Mouse (Mus musculus): Measurements from ENCODE around the gene Wfdc17.

Gene Wfdc17

DNA sequence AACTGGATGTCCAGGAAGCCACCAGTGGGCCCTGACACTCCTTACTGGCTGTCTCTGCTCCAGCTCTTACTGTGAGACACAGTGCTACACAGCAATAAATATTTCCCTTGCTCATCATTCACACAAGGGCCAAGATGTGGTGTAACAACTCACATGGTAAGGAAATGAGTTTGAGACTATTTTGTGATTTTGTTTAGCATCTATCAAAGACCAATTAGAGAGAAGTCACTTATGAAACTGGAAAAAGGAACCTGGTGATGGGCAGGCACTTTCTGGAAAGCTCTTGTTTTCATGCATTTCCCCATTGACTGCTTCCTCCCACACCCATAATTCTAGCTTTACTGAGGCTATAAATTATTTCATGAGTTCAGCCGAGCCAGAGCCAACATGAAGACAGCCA, at the start of gene Wfdc17:
Gene Wfdc17 (plus strand): TSS at position 287 of the 400 bp plus-strand sequence.
- no peak for DNase-seq (ENCODE audit: extremely low read depth, low read depth, low spot score)

DNA sequence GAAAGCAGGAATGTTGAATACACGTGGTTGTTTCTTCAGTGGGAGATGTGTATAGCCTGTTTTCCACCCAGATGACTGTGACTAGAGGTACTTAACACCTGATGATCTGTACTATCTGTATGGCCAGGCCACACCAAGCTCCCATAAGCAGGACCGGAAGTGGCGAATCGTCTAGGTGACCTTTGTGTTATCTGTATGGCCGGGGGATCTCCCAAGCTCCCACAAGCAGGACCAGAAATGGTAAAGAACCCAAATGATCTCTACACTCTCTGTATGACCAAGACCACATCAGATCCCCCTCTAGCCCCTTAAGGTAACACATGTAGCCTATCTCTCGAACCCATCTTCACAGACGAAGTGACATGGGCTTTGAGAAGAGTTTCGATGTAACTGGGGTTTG, 49.2 kb upstream of the Wfdc17 start:
- no peak for DNase-seq (ENCODE audit: extremely low read depth, low read depth, low spot score)

DNA sequence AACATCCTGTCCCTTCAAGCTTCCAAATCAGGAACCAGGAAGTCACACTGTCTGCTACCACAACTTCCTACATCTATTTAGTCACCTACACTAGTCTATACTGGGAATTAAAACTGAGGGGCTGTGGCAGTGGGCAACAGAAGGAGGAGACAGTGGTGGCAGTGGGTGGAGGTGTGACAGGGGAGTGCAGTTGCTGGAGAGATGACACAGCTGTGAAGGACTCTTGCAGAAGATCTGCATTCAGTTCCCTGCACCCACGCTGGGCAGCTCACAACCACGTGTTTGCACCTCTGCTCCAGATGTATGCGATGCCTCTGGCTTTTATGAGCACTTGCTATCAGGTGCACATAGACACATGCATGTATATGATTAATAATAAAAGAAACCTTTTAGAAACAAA, 46.3 kb upstream of the Wfdc17 start:
- DNase-seq (ENCODE audit: extremely low read depth, low read depth, low spot score), result no peak

DNA sequence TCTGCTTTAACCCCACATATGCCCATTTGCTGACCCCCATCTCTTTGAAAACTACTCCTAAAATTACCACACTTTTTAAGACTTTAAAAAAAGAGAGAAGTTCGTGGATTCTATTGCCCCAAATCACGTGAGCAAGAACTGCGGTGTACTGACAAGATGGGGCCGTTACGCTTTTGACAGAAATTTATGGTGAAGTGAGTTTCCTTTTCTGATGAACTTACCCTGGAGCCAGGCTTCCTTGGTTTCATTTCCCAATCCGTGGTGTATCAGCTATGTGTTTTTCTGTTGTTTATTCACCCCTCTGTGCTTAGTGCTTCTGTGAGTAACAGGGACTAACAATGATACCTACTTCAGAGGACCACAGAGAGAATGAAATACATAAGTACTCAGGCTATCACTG, 45.0 kb upstream of the Wfdc17 start:
- no peak for DNase-seq (ENCODE audit: extremely low read depth, low read depth, low spot score)

DNA sequence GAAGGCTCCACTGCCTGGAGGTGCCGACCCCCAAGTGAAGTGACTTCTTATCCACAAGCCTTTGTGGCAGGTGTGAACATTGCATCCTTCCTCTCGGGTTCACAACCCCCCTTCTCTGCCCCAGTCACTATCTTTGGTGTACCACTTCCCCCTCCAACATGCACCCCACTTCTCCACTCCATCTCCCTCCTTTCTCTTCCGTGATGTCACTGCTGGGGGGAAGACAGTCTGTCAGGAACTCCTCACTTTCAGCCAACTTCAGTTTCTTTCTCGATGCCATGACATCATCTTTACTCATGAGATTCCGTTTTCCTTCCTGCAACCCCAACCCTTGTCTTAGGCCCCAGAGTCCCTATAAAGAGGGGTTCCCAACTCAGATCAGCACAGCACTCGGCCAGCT, 41.6 kb upstream of the Wfdc17 start, which contains the start of gene Ccl4:
Gene Ccl4 (plus strand): TSS at position 381 of the 400 bp plus-strand sequence.
- DNase-seq (ENCODE audit: extremely low read depth, low read depth, low spot score), result no peak

DNA sequence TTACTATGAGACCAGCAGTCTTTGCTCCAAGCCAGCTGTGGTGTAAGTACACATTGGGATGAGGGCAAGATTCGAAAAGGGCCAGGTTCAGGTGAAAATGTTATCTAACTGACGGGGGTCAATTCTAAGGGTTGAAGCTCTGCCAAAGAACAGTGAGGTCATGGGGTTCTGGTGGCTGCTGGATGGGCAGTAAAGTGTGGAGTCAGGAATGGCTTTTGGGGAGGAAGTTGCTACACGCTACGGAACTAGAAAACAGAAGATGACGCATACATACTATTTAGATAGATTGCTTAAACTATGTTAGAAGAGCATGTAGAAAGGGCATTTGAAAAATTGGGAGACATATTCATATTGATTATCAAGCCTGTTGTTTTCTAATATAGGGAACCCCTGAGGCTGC, 40.3 kb upstream of the Wfdc17 start:
- no peak for DNase-seq (ENCODE audit: extremely low read depth, low read depth, low spot score)

DNA sequence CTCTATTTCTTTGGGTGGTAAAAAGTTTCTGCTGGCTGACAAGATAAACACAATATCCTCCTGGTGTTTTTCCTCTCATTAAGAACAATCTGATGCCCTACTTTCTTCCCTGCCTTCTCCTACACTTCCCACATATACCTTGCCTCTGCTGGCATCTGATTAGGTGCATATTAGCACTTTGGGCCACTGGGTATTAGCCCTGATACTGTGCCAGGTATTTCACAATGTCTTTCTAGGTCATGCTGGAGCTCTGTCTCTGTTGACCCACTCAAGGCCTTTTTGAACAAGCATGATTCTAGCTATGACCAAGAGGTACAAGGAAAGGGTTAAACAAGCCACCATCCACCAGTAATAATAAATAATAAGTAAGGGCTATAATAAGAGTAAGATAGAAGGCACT, 32.0 kb upstream of the Wfdc17 start:
- peak; percentile 50 for DNase-seq (ENCODE audit: extremely low read depth, low read depth, low spot score)

DNA sequence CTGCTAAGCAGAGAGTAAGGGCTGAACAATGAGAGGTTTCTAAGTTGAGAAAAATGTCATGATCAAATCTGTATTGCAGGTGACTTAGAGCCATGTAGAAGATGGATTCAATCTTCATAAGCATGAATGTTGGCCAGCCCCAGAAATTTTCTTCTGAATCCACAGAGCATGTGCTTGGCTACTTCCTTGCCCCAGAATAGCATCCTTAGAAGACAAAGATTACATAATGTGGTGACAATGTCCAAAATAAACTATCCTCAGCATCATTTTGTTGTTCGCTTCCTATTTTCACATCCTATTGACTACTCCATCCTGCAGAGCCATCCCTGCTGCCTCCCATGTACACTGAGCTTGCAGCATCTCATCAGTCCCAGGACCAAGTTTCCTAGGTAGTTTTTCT, 28.1 kb upstream of the Wfdc17 start:
- DNase-seq (ENCODE audit: extremely low read depth, low read depth, low spot score), result no peak

DNA sequence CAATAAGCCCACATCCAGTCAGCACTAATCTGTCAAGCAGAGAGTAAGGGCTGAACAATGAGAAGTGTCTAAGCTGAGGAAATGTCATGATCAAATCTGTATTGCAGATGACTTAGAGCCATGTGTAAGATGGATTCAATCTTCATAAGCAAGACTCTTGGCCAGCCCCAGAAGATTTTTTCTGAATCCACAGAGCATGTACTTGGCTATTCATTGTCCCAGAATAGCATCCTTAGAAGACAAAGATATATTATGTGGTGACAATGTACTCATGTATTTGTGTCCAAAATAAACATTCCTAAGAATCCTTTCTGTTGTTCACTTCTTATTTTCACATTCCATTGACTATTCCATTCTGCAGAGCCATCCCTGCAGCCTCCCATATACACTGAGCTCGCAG, 13.9 kb upstream of the Wfdc17 start:
- no peak for DNase-seq (ENCODE audit: extremely low read depth, low read depth, low spot score)

DNA sequence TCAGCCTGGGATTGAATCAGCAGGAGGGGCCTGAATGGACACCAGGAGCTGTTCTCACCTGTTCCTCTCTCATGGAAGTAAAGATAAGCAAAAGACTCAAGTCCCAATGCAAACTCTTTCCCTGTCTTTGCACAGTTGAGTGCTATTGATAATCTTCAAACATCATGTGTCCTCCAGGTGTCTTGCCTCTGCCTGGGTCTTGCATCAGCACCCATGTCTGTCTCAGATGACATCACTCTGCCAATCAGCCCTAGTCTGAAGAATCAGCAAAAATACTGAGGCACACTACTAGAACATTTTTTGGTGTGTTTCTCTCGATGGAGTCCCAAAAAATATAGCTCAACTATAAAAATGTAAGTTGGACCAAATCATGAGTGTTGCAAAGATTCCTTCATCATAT, 11.8 kb upstream of the Wfdc17 start:
- DNase-seq (ENCODE audit: extremely low read depth, low read depth, low spot score), result no peak

DNA sequence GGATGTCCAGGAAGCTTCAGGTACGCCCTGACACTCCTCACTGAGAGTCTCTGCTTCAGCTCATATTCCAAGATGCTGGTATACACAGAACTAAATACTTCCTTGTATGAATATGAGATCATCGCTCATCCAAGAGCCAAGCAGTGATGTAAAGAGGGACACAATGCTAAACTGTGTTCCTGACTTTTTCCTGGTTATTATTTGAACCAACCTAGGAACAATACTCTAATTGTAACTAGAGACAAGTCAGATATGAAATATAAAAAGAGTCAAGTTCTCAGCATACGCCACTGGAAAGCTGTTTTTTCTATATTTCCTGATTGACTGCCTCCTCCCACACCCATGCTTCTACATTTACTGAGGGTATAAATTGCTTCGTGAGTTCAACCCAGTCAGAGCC, 4.9 kb downstream of the Wfdc17 start, which contains the start of gene Wfdc18:
Gene Wfdc18 (plus strand): TSS at position 301 of the 400 bp plus-strand sequence.
- no peak for DNase-seq (ENCODE audit: extremely low read depth, low read depth, low spot score)

DNA sequence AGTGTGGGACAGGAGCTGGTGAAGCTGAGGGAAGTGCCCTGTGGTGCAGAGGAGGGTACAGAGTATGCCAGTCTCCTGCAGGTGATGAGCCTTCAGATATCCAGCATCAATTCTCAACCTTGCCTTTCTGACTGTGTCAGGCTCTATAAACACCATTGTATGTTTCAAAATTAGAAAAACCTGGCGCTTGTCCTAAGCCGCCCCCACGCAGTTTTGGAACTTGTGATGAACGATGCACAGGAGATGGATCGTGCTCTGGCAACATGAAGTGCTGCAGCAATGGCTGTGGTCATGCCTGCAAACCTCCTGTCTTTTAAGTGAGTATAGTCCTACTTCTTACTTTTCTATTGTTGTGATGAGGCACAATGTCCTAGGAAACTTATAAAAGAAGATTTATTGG, 5.9 kb downstream of the Wfdc17 start:
- DNase-seq (ENCODE audit: extremely low read depth, low read depth, low spot score), result no peak

DNA sequence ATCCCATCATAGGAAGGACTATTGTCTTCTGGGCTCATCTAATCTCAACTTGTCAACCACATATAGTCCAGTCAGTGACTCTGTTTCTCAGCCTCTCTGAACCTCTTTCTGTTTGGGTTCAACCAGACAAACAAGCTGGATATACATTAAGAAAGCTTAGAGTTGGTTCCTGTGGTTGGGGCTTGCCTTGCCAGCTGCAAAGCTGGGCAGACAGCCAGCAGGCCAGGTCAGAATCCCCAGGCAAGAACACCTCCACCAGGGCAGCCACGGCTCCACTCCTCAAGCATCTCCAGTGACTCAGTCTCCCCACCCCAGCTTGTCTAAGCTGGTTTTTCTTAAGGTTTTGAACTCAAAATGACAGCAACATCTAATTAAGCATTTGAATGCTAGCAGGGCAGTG, 8.9 kb downstream of the Wfdc17 start:
- DNase-seq (ENCODE audit: extremely low read depth, low read depth, low spot score), result no peak

DNA sequence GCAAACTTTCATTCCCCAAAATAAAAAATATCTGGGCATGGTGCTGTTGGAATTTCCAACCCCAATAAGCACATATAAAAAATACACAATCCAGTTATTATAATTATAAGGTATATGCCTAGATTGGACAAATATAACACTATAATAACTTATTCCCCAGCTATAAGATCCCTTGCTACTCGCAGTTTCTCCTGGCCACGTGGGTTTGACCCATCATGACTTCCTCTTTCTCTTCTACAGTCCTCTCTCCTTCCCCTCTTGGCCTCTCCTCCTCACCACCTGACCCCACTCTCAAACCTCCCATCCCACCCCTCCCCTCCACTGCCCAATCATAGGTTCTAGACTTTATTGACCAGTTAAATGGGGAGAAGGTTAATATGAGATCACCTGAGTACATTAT, 10.1 kb downstream of the Wfdc17 start:
- no peak for DNase-seq (ENCODE audit: extremely low read depth, low read depth, low spot score)

DNA sequence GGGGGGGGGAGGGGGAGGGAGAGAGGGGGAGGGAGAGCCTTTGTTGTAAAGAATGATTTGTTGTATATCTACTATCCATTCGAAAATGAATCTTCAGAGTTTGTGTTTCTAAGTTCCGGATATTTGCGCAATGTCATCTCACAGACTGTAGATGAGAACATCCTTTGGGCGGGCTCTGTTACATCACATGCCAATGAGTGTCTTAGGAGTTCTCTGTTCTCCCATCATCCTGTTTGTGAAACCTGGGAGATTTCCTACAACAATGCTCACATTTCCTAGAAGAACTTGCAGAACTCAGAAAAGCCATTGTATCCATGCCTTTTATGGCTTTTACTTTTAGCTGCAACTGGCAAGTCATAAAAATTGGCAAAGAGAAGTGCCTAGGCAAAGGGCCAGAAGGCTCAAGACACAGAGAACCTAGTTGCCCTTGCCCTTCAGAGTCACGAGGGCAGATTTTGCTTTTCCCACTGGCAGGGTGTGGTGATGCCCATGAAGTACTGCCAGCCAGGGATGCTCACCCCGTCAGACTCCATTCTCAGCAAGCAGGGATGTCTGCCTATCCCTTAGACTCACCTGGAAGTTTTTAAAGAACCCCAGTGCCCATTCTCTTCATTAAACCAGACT, 13.4 kb downstream of the Wfdc17 start:
- DNase-seq (ENCODE audit: extremely low read depth, low read depth, low spot score), result peak; percentile 86

DNA sequence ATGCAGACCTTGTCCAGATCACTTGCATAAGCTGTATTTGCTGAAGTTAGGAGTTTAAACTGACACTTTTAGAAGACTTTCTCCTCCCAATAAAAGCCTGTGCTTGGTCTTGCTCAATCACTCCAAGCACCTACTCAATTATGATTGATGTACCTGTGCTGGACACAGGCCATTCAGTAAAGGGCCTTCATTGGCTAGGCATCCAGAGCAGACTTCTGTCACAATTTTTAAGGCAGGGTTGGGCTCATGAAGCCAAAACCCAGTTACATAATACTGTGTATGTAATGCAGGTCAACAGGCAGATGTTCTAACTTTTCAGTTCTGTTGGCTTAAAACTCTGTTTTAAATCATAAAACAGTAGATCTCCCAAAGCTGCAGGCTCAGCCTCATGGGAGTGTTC, 17.0 kb downstream of the Wfdc17 start:
- DNase-seq (ENCODE audit: extremely low read depth, low read depth, low spot score), result peak; percentile 92

DNA sequence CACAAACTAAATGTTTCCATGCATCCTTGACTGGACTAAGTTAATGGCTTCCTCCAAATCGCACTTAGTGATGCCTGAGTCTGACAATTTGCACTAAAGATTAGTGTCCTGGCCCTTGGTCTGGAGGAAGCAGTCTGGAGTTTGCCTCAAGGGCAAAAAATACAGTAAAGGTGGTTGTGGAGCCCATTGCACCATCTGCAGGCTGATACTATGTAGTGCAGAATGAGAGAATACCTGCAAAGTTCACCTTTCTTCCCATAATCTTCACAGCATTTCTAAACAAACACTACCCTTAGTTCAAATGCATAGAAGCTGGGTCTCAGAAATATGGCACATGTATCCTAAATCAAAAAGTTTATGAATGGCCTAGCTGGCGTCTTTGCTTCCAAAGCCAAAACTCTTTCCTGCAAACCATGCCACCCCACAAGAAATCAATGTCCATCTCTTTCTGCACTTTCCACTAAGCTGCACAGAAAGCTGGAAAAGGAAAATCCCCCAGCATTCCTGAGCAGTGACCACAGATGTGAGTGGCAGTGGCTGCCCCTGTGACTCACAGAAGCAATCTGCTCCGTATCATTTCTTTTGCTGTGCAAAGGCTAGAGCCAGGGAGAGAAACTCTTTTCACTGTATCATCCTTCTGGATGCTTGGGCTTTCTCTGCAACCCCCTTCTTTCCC, 25.1 kb downstream of the Wfdc17 start:
- DNase-seq (ENCODE audit: extremely low read depth, low read depth, low spot score), result no peak

DNA sequence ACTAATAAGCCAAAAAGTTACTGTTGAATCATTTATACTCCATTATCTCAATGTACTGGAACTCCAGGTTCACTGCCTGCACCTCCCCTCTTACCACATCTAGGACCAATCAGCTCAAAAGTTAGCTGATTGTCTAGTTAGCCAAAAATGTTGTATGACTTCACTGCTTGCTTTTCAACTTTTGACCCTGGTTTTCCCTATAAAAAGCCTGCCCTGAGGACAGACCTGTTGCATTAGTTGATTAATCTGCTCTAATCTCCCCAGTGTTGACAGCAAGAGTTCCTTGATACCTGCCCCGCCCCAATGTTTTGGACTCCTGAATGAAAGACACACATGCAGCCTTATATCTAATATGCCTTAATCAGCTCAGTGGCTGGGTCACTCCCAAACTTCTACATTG, 27.3 kb downstream of the Wfdc17 start:
- DNase-seq (ENCODE audit: extremely low read depth, low read depth, low spot score), result no peak

DNA sequence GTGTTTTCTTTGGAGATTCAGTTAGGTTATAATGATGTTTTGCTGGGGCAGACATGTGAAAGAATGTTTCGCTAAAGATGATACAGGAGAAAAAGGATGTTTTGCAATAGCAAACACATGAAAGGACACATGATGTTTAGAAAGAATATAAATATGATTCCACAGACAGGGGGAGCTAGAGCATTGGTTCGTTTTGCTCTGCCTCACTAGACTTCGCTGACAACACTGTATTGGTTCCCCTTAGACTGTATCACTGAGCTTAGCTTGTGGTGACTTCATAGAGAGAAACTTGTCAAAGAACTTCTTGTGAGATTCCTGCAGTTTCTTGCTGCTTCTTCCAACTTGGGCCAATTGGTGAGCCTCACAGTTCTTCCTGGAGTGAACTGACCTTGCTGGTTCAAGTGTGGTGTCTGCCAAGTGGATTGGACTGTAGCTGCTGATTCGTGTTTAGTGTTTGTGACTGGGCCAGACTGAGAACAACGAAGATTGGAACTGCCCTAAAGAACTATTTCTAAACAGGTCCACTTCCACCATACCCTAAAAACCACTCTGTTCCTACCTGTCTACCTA, 29.4 kb downstream of the Wfdc17 start:
- no peak for DNase-seq (ENCODE audit: extremely low read depth, low read depth, low spot score)

DNA sequence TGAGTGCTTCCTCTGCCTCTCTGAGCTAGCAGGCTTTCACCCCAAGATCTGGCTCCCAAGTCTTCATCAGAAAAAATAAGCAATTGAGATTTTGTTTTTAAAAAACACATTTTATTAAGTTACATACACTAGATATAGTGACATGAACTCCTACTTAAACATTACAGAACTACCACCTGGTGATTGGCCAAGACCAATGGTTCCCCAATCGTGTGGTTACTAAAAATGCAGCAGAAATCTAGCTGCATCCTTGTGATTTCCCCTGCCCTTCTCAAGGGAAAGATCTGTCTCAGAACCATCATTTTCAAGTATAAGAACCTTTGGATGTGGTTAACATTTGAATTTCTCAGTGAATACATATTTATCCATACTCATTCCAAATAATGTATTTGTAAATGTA, 30.4 kb downstream of the Wfdc17 start:
- no peak for DNase-seq (ENCODE audit: extremely low read depth, low read depth, low spot score)

DNA sequence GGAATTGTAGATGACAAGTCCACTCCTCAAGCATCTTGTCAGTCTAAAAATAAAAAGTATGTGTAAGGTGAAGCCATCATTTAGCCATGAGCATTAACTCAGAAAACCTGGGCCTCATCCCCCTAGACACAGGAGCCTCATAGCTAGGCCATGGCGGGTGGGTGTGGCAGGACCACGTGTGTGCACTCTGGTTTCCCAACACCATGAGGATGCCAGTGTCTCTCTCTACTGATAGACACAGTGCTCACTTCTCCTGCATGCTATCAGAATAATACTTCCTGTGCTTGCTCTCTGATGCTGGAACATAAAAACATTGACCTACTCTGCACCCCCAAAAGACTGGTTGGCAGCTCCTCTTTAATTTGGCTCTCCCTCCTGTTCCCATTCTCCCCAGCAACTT, 32.1 kb downstream of the Wfdc17 start:
- DNase-seq (ENCODE audit: extremely low read depth, low read depth, low spot score), result no peak

DNA sequence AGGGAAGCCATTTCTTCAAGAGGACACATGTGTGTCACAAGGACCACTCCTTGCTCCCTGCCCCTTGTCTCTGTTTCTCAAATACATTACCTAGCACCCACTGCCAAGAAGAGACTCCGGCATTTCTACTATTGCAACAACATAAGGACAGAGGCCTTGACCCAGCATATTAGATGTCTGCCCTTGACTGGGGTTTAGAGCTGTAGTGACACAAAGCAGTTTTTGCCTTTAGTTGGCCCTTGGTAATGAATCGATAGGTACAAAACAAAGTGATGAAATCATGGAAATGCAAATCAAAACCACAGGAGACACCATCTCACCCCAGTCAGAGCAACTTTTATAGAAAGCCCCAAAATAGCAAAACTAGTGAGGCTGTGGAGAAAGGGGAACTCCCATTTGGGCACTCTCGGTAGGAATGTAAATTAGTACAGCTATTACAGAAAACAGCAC, 33.3 kb downstream of the Wfdc17 start:
- no peak for DNase-seq (ENCODE audit: extremely low read depth, low read depth, low spot score)
